Mouse (Mus musculus): ENCODE measurements around the gene Hoxc9. TPM values are rescaled to one million over a fixed set of nuclear protein-coding genes. Genes with fewer than 3 reads are reported as not detected.

The Hoxc9 gene
- polyA plus RNA-seq, 1 experiment from 2014 or later, result not detected

DNA sequence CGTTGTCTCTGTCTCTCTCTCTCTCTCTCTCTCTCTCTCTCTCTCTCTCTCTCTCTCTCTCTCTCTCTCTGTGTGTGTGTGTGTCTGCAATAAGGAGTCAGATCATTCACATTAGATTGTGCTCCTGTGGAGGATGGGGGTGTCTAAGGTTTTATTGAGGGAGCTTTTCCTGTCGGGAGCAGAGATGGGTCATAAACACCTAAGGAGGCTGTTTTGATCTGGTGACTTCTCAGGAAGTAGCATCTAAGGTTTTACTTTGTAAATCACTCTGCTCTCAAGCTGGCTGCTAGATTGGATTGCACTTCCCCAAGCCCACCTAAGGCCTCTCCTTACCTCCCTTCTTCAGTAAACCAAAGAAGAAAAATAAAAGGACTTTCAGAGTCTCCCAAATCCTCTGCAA is 47.9 kb downstream of the Hoxc9 start:
- Histone ChIP-seq H3K4me3 (ENCODE audit: control insufficient read depth in 1 of 2, insufficient read depth in 1 of 2, low read depth in 1 of 2, low read length in 2 of 2) (no peak overlapping the region), H3K36me3 (ENCODE audit: control insufficient read depth, insufficient read depth, low read length) (no peaks in the 10 kb centered on the region), H3K27me3 (ENCODE audit: control insufficient read depth, insufficient read depth, low read length) (peaks cover 100% of the 10 kb centered on the region), H3K4me1 (ENCODE audit: control insufficient read depth in 2 of 2, insufficient read depth in 2 of 2, low read length in 2 of 2) (no peaks in the 10 kb centered on the region), H3K9me3 (ENCODE audit: control insufficient read depth, low read length) (no peaks in the 10 kb centered on the region), H3K4me2 (ENCODE audit: low read length) (no peak overlapping the region), H3K27ac (replicated peaks in 1 of 2; ENCODE audit: control insufficient read depth in 1 of 2, insufficient read depth in 1 of 2, low read depth in 2 of 2, low read length in 2 of 2) (no peak overlapping the region), H3K9ac (ENCODE audit: low read length) (no peak overlapping the region)
- 2% methylated on average over 2 of the region's 2 CpGs for WGBS
- no peak for ATAC-seq (ENCODE audit: insufficient number of reproducible peaks, insufficient read depth, low FRiP score, low read depth)

DNA sequence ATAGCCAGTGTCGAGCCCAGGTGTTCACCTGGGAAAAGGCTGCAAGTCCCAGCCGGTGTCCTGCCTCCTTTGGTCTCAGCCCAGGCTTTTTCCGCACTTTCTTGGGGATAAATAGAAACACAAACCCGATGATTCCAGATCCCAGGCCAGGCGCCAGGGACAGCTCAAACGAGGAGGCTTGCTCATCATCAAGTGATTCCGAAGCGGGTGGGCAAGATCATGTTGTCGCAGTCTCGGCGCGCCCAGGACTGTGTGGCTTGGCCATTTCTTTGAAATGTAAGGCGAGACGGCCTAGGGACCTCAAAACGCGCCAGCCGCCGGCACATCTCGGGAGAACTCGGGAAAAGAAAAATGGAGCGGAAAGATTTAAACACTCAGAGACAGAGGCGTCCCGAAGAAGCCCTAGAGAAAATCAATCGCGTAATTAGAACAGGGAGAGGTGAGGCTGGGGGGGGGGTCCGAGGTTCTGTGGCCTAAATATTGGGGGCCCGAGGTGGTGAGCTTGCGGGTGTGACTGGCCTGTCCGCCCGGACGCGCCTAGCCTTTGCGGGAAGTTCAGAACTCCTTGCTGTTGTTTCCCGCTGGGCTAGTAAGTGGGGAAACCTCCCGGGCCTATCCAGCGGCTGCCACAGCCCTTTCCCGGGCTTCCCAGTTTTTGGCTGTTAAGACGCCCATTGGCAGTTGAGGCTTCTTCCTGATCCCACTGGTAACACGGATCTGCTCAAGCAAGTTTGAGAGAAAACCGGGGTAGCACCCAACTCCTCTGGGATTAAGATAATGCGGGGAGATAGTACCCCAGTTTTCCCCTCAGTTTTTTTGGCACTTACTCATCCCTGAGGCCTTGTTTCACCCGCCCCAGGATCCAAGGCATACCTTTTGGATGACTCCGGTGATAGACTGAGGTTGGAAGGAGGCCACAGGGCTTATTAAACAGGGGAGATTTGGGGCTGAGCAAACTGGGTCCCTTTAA is 51.3 kb downstream of the Hoxc9 start:
- Histone ChIP-seq H3K4me1 (ENCODE audit: control insufficient read depth in 2 of 2, insufficient read depth in 2 of 2, low read length in 2 of 2) (no peaks in the 10 kb centered on the region), H3K27ac (replicated peaks in 1 of 2; ENCODE audit: control insufficient read depth in 1 of 2, insufficient read depth in 1 of 2, low read depth in 2 of 2, low read length in 2 of 2) (no peak overlapping the region), H3K36me3 (ENCODE audit: control insufficient read depth, insufficient read depth, low read length) (no peaks in the 10 kb centered on the region), H3K9me3 (ENCODE audit: control insufficient read depth, low read length) (no peaks in the 10 kb centered on the region), H3K4me3 (ENCODE audit: control insufficient read depth in 1 of 2, insufficient read depth in 1 of 2, low read depth in 1 of 2, low read length in 2 of 2) (no peak overlapping the region), H3K27me3 (ENCODE audit: control insufficient read depth, insufficient read depth, low read length) (peaks cover 100% of the 10 kb centered on the region), H3K9ac (ENCODE audit: low read length) (no peak overlapping the region), H3K4me2 (ENCODE audit: low read length) (no peak overlapping the region)
- ATAC-seq (ENCODE audit: insufficient number of reproducible peaks, insufficient read depth, low FRiP score, low read depth), result no peak
- WGBS, result 2% methylated on average over 43 of the region's 43 CpGs

DNA sequence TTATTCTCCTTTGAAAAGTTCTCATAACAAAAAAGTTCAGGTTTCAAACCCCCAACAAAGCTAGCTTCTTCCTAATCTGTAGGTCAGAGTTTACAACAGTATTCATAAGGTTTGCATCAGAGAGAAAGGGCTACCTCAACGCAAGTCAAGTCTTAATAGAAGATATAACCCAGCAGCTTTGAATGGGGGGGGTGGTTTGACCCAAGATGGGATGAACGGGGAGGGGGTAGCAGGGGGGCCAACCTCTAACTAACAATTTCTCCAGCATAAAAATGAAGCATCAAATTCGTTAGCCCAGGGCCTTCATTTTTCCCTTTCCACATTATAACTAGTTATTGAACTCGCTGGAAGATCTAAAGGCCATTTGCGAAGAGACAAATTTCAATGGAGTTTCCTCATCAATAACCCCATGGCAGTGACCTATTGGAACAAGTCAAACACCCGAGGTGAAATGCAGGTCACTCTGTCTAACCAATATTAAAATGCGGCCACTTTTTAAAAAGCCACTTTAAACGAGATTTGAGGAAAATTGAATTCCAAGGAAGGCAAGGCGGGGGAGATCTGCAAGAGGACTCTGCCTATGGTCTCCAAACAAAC is 52.8 kb downstream of the Hoxc9 start:
- H3K9me3 ChIP-seq (ENCODE audit: control insufficient read depth, low read length), result no peaks in the 10 kb centered on the region
- no peak overlapping the region for H3K27ac ChIP-seq (replicated peaks in 1 of 2; ENCODE audit: control insufficient read depth in 1 of 2, insufficient read depth in 1 of 2, low read depth in 2 of 2, low read length in 2 of 2)
- H3K9ac ChIP-seq (ENCODE audit: low read length), result no peak overlapping the region
- no peaks in the 10 kb centered on the region for H3K36me3 ChIP-seq (ENCODE audit: control insufficient read depth, insufficient read depth, low read length)
- H3K4me3 ChIP-seq (ENCODE audit: control insufficient read depth in 1 of 2, insufficient read depth in 1 of 2, low read depth in 1 of 2, low read length in 2 of 2), result no peak overlapping the region
- H3K27me3 ChIP-seq (ENCODE audit: control insufficient read depth, insufficient read depth, low read length), result peaks cover 98% of the 10 kb centered on the region
- ATAC-seq (ENCODE audit: insufficient number of reproducible peaks, insufficient read depth, low FRiP score, low read depth), result no peak
- WGBS, result 17% methylated on average over 9 of the region's 9 CpGs
- H3K4me2 ChIP-seq (ENCODE audit: low read length), result no peak overlapping the region
- no peaks in the 10 kb centered on the region for H3K4me1 ChIP-seq (ENCODE audit: control insufficient read depth in 2 of 2, insufficient read depth in 2 of 2, low read length in 2 of 2)

DNA sequence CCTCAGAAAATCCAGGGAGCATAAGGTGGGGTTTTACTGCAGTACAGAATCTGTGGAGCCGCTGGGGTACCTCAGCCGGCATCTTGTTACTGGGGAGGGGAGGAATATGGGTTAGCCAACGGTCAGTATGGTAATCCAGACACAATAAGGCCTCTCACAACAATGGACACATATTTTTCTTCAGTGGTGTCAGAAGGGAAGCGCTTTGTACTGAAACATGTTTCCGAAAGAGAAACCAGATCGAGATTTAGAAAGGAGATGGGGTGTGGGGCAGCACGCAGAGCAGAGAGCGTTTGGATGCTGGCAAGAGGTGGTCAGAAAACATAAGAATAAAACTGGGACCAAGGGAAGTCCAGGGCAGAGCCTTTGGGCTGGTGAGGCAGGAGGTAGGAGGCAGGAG is 53.9 kb downstream of the Hoxc9 start:
- Histone ChIP-seq H3K4me3 (ENCODE audit: control insufficient read depth in 1 of 2, insufficient read depth in 1 of 2, low read depth in 1 of 2, low read length in 2 of 2) (no peak overlapping the region), H3K9me3 (ENCODE audit: control insufficient read depth, low read length) (no peaks in the 10 kb centered on the region), H3K27me3 (ENCODE audit: control insufficient read depth, insufficient read depth, low read length) (peaks cover 98% of the 10 kb centered on the region), H3K36me3 (ENCODE audit: control insufficient read depth, insufficient read depth, low read length) (no peaks in the 10 kb centered on the region), H3K4me2 (ENCODE audit: low read length) (no peak overlapping the region), H3K4me1 (ENCODE audit: control insufficient read depth in 2 of 2, insufficient read depth in 2 of 2, low read length in 2 of 2) (0 out of 4 replicates have a peak, but pooled peaks cover 0 to 3% of the 10 kb centered on the region in 2 experiments), H3K27ac (replicated peaks in 1 of 2; ENCODE audit: control insufficient read depth in 1 of 2, insufficient read depth in 1 of 2, low read depth in 2 of 2, low read length in 2 of 2) (no peak overlapping the region), H3K9ac (ENCODE audit: low read length) (no peak overlapping the region)
- WGBS, result 3% methylated on average over 8 of the region's 8 CpGs
- no peak for ATAC-seq (ENCODE audit: insufficient number of reproducible peaks, insufficient read depth, low FRiP score, low read depth)

DNA sequence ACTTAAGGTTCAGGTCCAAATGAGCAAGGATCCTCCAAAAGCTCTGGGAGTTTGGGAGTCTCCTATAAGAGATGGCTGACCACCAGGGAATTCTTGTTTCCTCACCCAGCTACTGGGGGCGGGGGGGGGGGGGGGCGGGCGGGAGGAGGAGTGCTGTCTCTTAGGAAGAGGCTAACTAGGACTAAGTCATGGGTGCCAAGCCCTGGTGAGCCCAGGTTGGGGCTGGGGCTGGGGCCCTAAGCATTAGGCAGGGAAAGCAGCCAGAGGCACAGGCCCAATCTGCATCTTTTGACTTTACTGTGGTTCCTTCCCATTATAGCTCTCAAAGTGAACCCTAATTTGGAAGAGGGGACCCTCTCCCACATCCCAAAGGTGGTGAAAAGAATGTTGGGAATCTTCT is 55.9 kb downstream of the Hoxc9 start:
- Histone ChIP-seq H3K4me1 (ENCODE audit: control insufficient read depth in 2 of 2, insufficient read depth in 2 of 2, low read length in 2 of 2) (0 out of 4 replicates have a peak, but pooled peaks cover 0 to 3% of the 10 kb centered on the region in 2 experiments), H3K4me2 (ENCODE audit: low read length) (no peak overlapping the region), H3K4me3 (ENCODE audit: control insufficient read depth in 1 of 2, insufficient read depth in 1 of 2, low read depth in 1 of 2, low read length in 2 of 2) (no peak overlapping the region), H3K36me3 (ENCODE audit: control insufficient read depth, insufficient read depth, low read length) (no peaks in the 10 kb centered on the region), H3K9ac (ENCODE audit: low read length) (no peak overlapping the region), H3K9me3 (ENCODE audit: control insufficient read depth, low read length) (no peaks in the 10 kb centered on the region), H3K27ac (replicated peaks in 1 of 2; ENCODE audit: control insufficient read depth in 1 of 2, insufficient read depth in 1 of 2, low read depth in 2 of 2, low read length in 2 of 2) (no peak overlapping the region), H3K27me3 (ENCODE audit: control insufficient read depth, insufficient read depth, low read length) (peaks cover 98% of the 10 kb centered on the region)
- WGBS, result 0% methylated on average over 2 of the region's 3 CpGs
- no peak for ATAC-seq (ENCODE audit: insufficient number of reproducible peaks, insufficient read depth, low FRiP score, low read depth)

DNA sequence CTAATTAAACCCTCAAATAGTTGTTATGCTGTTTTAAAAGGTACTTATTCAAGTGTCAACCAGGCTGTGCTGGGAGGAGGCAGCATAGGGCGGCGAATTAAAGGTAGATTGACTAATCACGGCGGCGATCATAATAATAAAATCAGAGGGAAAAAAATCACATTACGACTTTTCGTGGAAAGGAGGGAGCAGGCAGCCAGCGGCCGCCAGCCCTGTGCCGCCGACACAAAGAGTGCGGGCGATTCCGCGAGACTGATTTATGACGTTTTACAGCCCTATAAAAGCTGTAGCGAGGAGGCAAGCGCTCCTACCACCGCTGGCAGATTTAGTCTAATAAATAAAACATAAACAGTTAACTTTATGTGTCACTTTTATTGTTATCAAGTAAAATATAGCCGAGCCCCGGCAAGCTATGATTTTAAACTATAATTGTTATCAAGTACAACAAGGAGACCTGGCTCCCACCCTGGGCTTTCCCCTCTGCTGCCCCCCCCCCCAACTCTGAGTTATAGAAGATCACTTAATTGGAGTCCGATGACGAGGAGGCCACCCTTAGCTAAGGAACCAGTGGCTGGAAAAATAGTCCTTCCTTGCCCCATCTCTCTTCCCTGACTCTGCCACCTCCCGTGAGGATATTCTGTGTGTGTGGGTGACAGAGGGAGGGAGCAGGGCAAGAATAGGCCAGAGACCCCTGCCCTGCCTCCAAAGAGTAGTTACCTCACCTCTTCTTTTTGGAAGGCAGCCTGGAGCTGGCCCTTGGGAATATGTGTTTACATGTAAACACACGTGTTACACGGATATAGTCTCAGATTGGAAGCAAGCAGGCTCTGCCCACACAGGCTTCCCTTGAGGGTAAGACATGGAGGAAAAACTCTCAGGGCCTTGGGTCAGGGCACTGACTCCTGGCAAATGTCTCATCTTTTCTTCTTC is 56.7 kb downstream of the Hoxc9 start:
- Histone ChIP-seq H3K4me3 (ENCODE audit: control insufficient read depth in 1 of 2, insufficient read depth in 1 of 2, low read depth in 1 of 2, low read length in 2 of 2) (no peak overlapping the region), H3K36me3 (ENCODE audit: control insufficient read depth, insufficient read depth, low read length) (no peaks in the 10 kb centered on the region), H3K4me1 (ENCODE audit: control insufficient read depth in 2 of 2, insufficient read depth in 2 of 2, low read length in 2 of 2) (0 out of 4 replicates have a peak, but pooled peaks cover 0 to 3% of the 10 kb centered on the region in 2 experiments), H3K27me3 (ENCODE audit: control insufficient read depth, insufficient read depth, low read length) (peaks cover 98% of the 10 kb centered on the region), H3K9me3 (ENCODE audit: control insufficient read depth, low read length) (no peaks in the 10 kb centered on the region), H3K27ac (replicated peaks in 1 of 2; ENCODE audit: control insufficient read depth in 1 of 2, insufficient read depth in 1 of 2, low read depth in 2 of 2, low read length in 2 of 2) (no peak overlapping the region), H3K9ac (ENCODE audit: low read length) (no peak overlapping the region), H3K4me2 (ENCODE audit: low read length) (no peak overlapping the region)
- 4% methylated on average over 26 of the region's 26 CpGs for WGBS
- ATAC-seq (ENCODE audit: insufficient number of reproducible peaks, insufficient read depth, low FRiP score, low read depth), result no peak

Measured in heart, embryonic 14.5 days (tissue).